Mouse (Mus musculus) monocyte, adult 5-6 weeks (primary cell): ENCODE data around the gene Gm13698. TPM values are rescaled to one million over a fixed set of nuclear protein-coding genes. Genes with fewer than 3 reads are reported as not detected.
A peak's percentile ranks its signal among the peaks of the same experiment; 100 is the strongest.
"Not testable (repeated sequence)": the region's sequence is repeated elsewhere in the genome, so short reads cannot be mapped to it uniquely, and the experiment has no call there.

Source experiments
- ATAC-seq: fragments of 153-309, 156-312 bp; replicated peaks from 2 replicates; pipeline ENCODE4 v1.8.0; 2017; ENCODE audit warnings: mild to moderate bottlenecking; ENCODE audit not compliant: low TSS enrichment, insufficient number of reproducible peaks, severe bottlenecking, poor library complexity, low FRiP score
- total RNA-seq: library from RNA; stranded (forward); fragments of 200-1000, 200-491, 200-594 nt; gene quantifications from 3 replicates; pipeline ENCODE4 v1.2.3, GENCODE M21; 2017

The Gm13698 gene
- not detected in 3 replicates for total RNA-seq

- ATAC-seq: not testable (repeated sequence)
Observed at GRCm38 (mm10) chr2:83955393-83955792, at the start of gene Gm13698. Gene Gm13698, plus strand, starts transcription at chr2:83955693.

- peak; percentile 79 for ATAC-seq
Observed at GRCm38 (mm10) chr2:83929478-83930088, 25.9 kb upstream of the Gm13698 start.

- ATAC-seq: peak; percentile 53
Observed at GRCm38 (mm10) chr2:83940931-83941361, 14.5 kb upstream of the Gm13698 start, which contains the start of gene Zswim2. Gene Zswim2, minus strand, starts transcription at chr2:83941228.

GRCm38 (mm10) chr2:83941378-83941777, 14.1 kb upstream of the Gm13698 start:
- ATAC-seq: no peak

GRCm38 (mm10) chr2:83941792-83942191, 13.7 kb upstream of the Gm13698 start:
- no peak for ATAC-seq

GRCm38 (mm10) chr2:83961203-83961602, 5.7 kb downstream of the Gm13698 start, which contains the start of gene Gm13693:
Gene Gm13693, plus strand, starts transcription at chr2:83961503.
- ATAC-seq: not testable (repeated sequence)

- ATAC-seq: not testable (repeated sequence)
Observed at GRCm38 (mm10) chr2:83967013-83967412, 11.5 kb downstream of the Gm13698 start, which contains the start of gene Gm13695. Gene Gm13695, plus strand, starts transcription at chr2:83967313.

GRCm38 (mm10) chr2:83972823-83973222, 17.3 kb downstream of the Gm13698 start, which contains the start of gene Gm13696:
Gene Gm13696, plus strand, starts transcription at chr2:83973123.
- ATAC-seq: not testable (repeated sequence)

- not testable (repeated sequence) for ATAC-seq
Observed at GRCm38 (mm10) chr2:83978633-83979032, 23.1 kb downstream of the Gm13698 start, which contains the start of gene Gm13694. Gene Gm13694, plus strand, starts transcription at chr2:83978933.

- not testable (repeated sequence) for ATAC-seq
Observed at GRCm38 (mm10) chr2:83984443-83984842, 28.9 kb downstream of the Gm13698 start, which contains the start of gene Gm13697. Gene Gm13697, plus strand, starts transcription at chr2:83984743.

GRCm38 (mm10) chr2:83990253-83990652, 34.8 kb downstream of the Gm13698 start, which contains the start of gene Gm13691:
Gene Gm13691, plus strand, starts transcription at chr2:83990553.
- not testable (repeated sequence) for ATAC-seq

GRCm38 (mm10) chr2:83993639-83994255, 38.3 kb downstream of the Gm13698 start:
- not testable (repeated sequence) for ATAC-seq

GRCm38 (mm10) chr2:83994526-83994925, 39.0 kb downstream of the Gm13698 start:
- ATAC-seq: not testable (repeated sequence)

Other genes with a start within 250 kb of the Gm13698 start
- 112 to 168 TPM (median 124 TPM) in 3 replicates for gene Itgav, start 231.3 kb upstream of the Gm13698 start, total RNA-seq
- gene Fam171b, start 143.1 kb upstream of the Gm13698 start, total RNA-seq: 0.10 TPM in 1 of 3 replicates, not detected in the others
- gene Zswim2, start 14.5 kb upstream of the Gm13698 start, total RNA-seq: not detected in 3 replicates
- not detected in 3 replicates for gene Gm13693, start 5.8 kb downstream of the Gm13698 start, total RNA-seq
- not detected in 3 replicates for gene Gm13695, start 11.6 kb downstream of the Gm13698 start, total RNA-seq
- gene Gm13696, start 17.4 kb downstream of the Gm13698 start, total RNA-seq: not detected in 3 replicates
- not detected in 3 replicates for gene Gm13694, start 23.2 kb downstream of the Gm13698 start, total RNA-seq
- gene Gm13697, start 29.1 kb downstream of the Gm13698 start, total RNA-seq: not detected in 3 replicates
- not detected in 3 replicates for gene Gm13691, start 34.9 kb downstream of the Gm13698 start, total RNA-seq